Mouse (Mus musculus): ENCODE measurements at regions not wholly inside any gene's neighbourhood (a gene's known extent, or its start where the extent isn't known, plus 50 kb on each side); places are given as distances from the start of the nearest gene placed in this dataset.

- peak; percentile 91 to 93 for DNase-seq
These were observed 496.0 kb upstream of the Slc10a2 start for GRCm38 (mm10) chr8:5601116-5601515.

- DNase-seq, result no peak
These were observed 486.4 kb upstream of the Slc10a2 start for GRCm38 (mm10) chr8:5591571-5591970.
